ENCODE assay signal across 8 mouse cellular contexts in the genomic region with DNA sequence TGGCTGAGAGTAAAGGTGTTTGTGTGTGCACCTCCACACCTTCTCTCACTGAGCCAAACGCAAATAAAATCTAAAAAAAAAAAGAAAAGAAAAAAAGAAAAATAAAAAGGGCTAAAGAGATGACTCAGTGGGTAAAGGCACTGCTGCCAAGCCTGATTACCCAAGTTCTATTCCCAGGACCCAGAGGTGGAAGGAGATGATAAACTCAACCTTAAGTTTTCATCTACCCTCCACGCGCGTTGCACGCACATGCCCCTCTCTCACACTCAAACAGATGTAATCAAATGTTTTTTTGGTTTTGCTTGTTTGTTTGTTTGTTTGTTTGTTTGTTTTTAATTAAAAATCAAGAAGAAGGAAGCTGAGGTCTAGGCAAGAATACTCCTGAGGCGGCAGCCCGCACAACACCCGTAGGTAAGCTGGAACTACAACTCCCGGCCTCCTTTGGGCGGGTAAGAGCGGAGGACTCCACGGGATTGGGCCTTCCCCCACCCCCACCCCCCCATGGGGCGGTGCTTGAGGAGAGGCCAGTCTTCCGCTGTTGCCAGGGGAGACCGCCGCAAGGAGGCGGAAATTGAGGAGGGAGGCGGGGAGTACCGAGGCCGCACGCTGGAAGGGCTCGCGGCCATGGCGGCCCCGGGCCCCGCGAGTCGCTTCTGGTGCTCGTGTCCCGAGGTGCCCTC. TPM values are rescaled to one million over a fixed set of nuclear protein-coding genes. Genes with fewer than 3 reads are reported as not detected.
DNase-seq lines count a peak whose midpoint lies in the region; ATAC-seq lines count a peak whose summit lies in the region.

A gene (plus strand): TSS at position 502 of the 680 bp plus-strand sequence.

- intact Hi-C loops in left cerebral cortex, postnatal 14 days (cut with DNase I): loop anchor here (5.0 kb wide), 2 partner anchors 55 to 130 kb away; no protein-coding TSS in a partner anchor

- peak; percentile 95 to 96 for DNase-seq in adrenal gland, adult 18-20 months (ENCODE audit: low spot score in 2 of 2)
- peak; percentile 100 for DNase-seq in embryo, embryonic 11 days
- DNase-seq in gastrocnemius, postnatal 25 days: peak; percentile 99
- peak; percentile 97 for DNase-seq in intestine, embryonic 14.5 days (ENCODE audit: low spot score)
- peak; percentile 95 to 96 for DNase-seq in left cerebral cortex, postnatal 14 days (ENCODE audit: low spot score in 2 of 2)
- peak; percentile 99 for DNase-seq in mesoderm, embryonic 11.5 days (ENCODE audit: low read depth, low spot score)
- DNase-seq in right cerebral cortex, postnatal 36 days (ENCODE audit: low spot score in 2 of 2): peak; percentile 91 to 96
- peak; percentile 98 for DNase-seq in yolk sac, embryonic 10.5 days (ENCODE audit: low spot score)

- peaks cover 11% of the 10 kb centered on the region for H3K4me1 ChIP-seq in intestine, embryonic 14.5 days (replicated peaks; ENCODE audit: control insufficient read depth, insufficient read depth, low read length)

- H3K9me3 ChIP-seq in intestine, embryonic 14.5 days (ENCODE audit: control insufficient read depth, low read length): no peaks in the 10 kb centered on the region

- WGBS in intestine, embryonic 14.5 days: 19% methylated on average over 20 of the region's 30 CpGs

- H3K27me3 ChIP-seq in intestine, embryonic 14.5 days (replicated peaks; ENCODE audit: control insufficient read depth, insufficient read depth, low read length): no peaks in the 10 kb centered on the region

- peaks cover 22% of the 10 kb centered on the region for H3K36me3 ChIP-seq in intestine, embryonic 14.5 days (ENCODE audit: control insufficient read depth, insufficient read depth, low read length)

- ATAC-seq in intestine, embryonic 14.5 days (replicated peaks; ENCODE audit: low FRiP score, low TSS enrichment, low read depth): peak; percentile 99

- peak within 1 kb of the TSS; percentile 63 for H3K4me2 ChIP-seq in intestine, embryonic 14.5 days (ENCODE audit: low read length)

- H3K9ac ChIP-seq in intestine, embryonic 14.5 days (ENCODE audit: low read length): peak within 1 kb of the TSS; percentile 65

- peak within 1 kb of the TSS; percentile 76 for H3K4me3 ChIP-seq in intestine, embryonic 14.5 days (ENCODE audit: low read depth, low read length)

- peak within 1 kb of the TSS; percentile 20; the same call in 1 of the 2 replicates for H3K27ac ChIP-seq in intestine, embryonic 14.5 days (ENCODE audit: low read depth)

RNA-seq across cellular contexts. Expression of the gene that starts here (rescaled TPM):
- 10 to 100 TPM; 43.1 to 46.3 TPM for total RNA-seq in adrenal gland, adult 18-20 months (2021)
- 10 to 100 TPM in 1 of 2 experiments, 1 to 10 TPM in 1; 9.9 to 11.8 TPM for total RNA-seq in gastrocnemius, postnatal 25 days (2021)
- polyA plus RNA-seq in intestine, embryonic 14.5 days (2014; fragmentation: Nextera tagmentation; extraction: Ambion mirVana): 44.5 and 45.1 TPM in 2 replicates
- 10 to 100 TPM; 84.9 to 87.5 TPM for total RNA-seq in left cerebral cortex, postnatal 14 days (2021)

Comparison
In these comparisons a context has a peak if more than half of its experiments do, and no peak if none do; other contexts are left out.
1. Peak in every context shown above with its lines: DNase-seq, ATAC-seq, H3K4me3 ChIP-seq and H3K27ac ChIP-seq.